Mouse (Mus musculus) heart, postnatal 0 days (tissue): ENCODE data around the gene Tomm22.

Experiments
- CTCF ChIP-seq: IDR thresholded peaks from 2 replicates; pipeline ENCODE4 v1.5.1; 2016; ENCODE audit warnings: antibody characterized with exemption, control low read depth, low read depth
- EP300 ChIP-seq: IDR thresholded peaks from 2 replicates; pipeline ENCODE4 v1.6.1; 2016; ENCODE audit warnings: antibody characterized with exemption, low read depth

DNA sequence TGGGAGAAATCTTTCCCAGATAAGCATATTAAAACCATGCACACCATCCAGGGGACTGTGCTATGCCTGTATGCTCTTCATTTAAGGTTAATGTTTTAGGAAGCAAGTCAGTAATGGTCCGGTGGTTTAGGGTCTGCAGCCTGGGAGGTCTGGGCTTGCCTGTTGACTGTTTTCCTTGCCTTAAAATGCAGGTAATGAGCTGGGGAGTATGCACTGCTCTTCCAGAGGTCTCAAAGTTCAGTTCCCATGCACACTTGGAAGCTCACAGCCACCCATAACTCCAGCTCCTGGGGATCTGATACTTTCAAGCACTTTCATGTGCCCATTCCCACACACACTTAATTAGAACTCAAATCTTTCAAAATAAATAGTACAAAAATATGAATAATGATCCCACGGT lies 25.8 kb downstream of the Tomm22 start:
- TF ChIP-seq CTCF (no peak), EP300 (no peak)
